Mouse (Mus musculus): Measurements from ENCODE around the gene Rbfox1. TPM values are rescaled to one million over a fixed set of nuclear protein-coding genes. Genes with fewer than 3 reads are reported as not detected.

Rbfox1 gene
- polyA plus RNA-seq, 1 experiment from 2014 or later = 125 TPM

GRCm38 (mm10) chr16:7089475-7089874, 1204.3 kb downstream of the Rbfox1 start:
- ATAC-seq (ENCODE audit: low FRiP score, low TSS enrichment) (no peak), DNase-seq (no peak)
- Histone ChIP-seq H3K4me2 (ENCODE audit: low read length) (no peak overlapping the region), H3K9me3 (ENCODE audit: control insufficient read depth, low read length) (no peaks in the 10 kb centered on the region), H3K4me3 (replicated peaks; ENCODE audit: low read depth, low read length) (no peak overlapping the region), H3K27me3 (ENCODE audit: control insufficient read depth, insufficient read depth, low read length) (no peaks in the 10 kb centered on the region), H3K36me3 (ENCODE audit: control insufficient read depth, insufficient read depth, low read length) (no peaks in the 10 kb centered on the region), H3K27ac (replicated peaks; ENCODE audit: low read depth, low read length) (no peak overlapping the region), H3K4me1 (ENCODE audit: control insufficient read depth, insufficient read depth, low read length) (no peaks in the 10 kb centered on the region), H3K9ac (replicated peaks; ENCODE audit: low read length) (no peak overlapping the region)
- 45% methylated on average over 1 of the region's 1 CpGs for WGBS

- no peak overlapping the region for H3K9ac ChIP-seq (replicated peaks; ENCODE audit: low read length)
- ATAC-seq (ENCODE audit: low FRiP score, low TSS enrichment) (no peak), DNase-seq (no peak)
- no peaks in the 10 kb centered on the region for H3K9me3 ChIP-seq (ENCODE audit: control insufficient read depth, low read length)
- no peak overlapping the region for H3K27ac ChIP-seq (replicated peaks; ENCODE audit: low read depth, low read length)
- no peaks in the 10 kb centered on the region for H3K27me3 ChIP-seq (ENCODE audit: control insufficient read depth, insufficient read depth, low read length)
- no peak overlapping the region for H3K4me3 ChIP-seq (replicated peaks; ENCODE audit: low read depth, low read length)
- no peak overlapping the region for H3K4me2 ChIP-seq (ENCODE audit: low read length)
- H3K4me1 ChIP-seq (ENCODE audit: control insufficient read depth, insufficient read depth, low read length) = no peaks in the 10 kb centered on the region
- no peaks in the 10 kb centered on the region for H3K36me3 ChIP-seq (ENCODE audit: control insufficient read depth, insufficient read depth, low read length)
- WGBS = 95% methylated on average over 6 of the region's 6 CpGs
Measured at GRCm38 (mm10) chr16:7090205-7090604, 1205.0 kb downstream of the Rbfox1 start.

- no peak overlapping the region for H3K27ac ChIP-seq (replicated peaks; ENCODE audit: low read depth, low read length)
- H3K4me2 ChIP-seq (ENCODE audit: low read length) = no peak overlapping the region
- H3K4me1 ChIP-seq (ENCODE audit: control insufficient read depth, insufficient read depth, low read length) = no peaks in the 10 kb centered on the region
- ATAC-seq (ENCODE audit: low FRiP score, low TSS enrichment) (no peak), DNase-seq (no peak)
- no peak overlapping the region for H3K9ac ChIP-seq (replicated peaks; ENCODE audit: low read length)
- H3K36me3 ChIP-seq (ENCODE audit: control insufficient read depth, insufficient read depth, low read length) = no peaks in the 10 kb centered on the region
- H3K27me3 ChIP-seq (ENCODE audit: control insufficient read depth, insufficient read depth, low read length) = no peaks in the 10 kb centered on the region
- WGBS = 88% methylated on average over 4 of the region's 4 CpGs
- H3K4me3 ChIP-seq (replicated peaks; ENCODE audit: low read depth, low read length) = no peak overlapping the region
- no peaks in the 10 kb centered on the region for H3K9me3 ChIP-seq (ENCODE audit: control insufficient read depth, low read length)
Measured at GRCm38 (mm10) chr16:7092811-7093210, 1207.7 kb downstream of the Rbfox1 start.

GRCm38 (mm10) chr16:7093686-7094085, 1208.5 kb downstream of the Rbfox1 start:
- Histone ChIP-seq H3K4me3 (replicated peaks; ENCODE audit: low read depth, low read length) (no peak overlapping the region), H3K9ac (replicated peaks; ENCODE audit: low read length) (no peak overlapping the region), H3K27ac (replicated peaks; ENCODE audit: low read depth, low read length) (no peak overlapping the region), H3K27me3 (ENCODE audit: control insufficient read depth, insufficient read depth, low read length) (no peaks in the 10 kb centered on the region), H3K4me1 (ENCODE audit: control insufficient read depth, insufficient read depth, low read length) (no peaks in the 10 kb centered on the region), H3K36me3 (ENCODE audit: control insufficient read depth, insufficient read depth, low read length) (no peaks in the 10 kb centered on the region), H3K9me3 (ENCODE audit: control insufficient read depth, low read length) (no peaks in the 10 kb centered on the region), H3K4me2 (ENCODE audit: low read length) (no peak overlapping the region)
- DNase-seq (no peak), ATAC-seq (ENCODE audit: low FRiP score, low TSS enrichment) (no peak)
- 88% methylated on average over 3 of the region's 3 CpGs for WGBS

GRCm38 (mm10) chr16:7094181-7094749, 1209.1 kb downstream of the Rbfox1 start:
- ATAC-seq (ENCODE audit: low FRiP score, low TSS enrichment) = no peak
- Histone ChIP-seq H3K27me3 (ENCODE audit: control insufficient read depth, insufficient read depth, low read length) (no peaks in the 10 kb centered on the region), H3K4me1 (ENCODE audit: control insufficient read depth, insufficient read depth, low read length) (no peaks in the 10 kb centered on the region), H3K9ac (replicated peaks; ENCODE audit: low read length) (no peak overlapping the region), H3K9me3 (ENCODE audit: control insufficient read depth, low read length) (no peaks in the 10 kb centered on the region), H3K36me3 (ENCODE audit: control insufficient read depth, insufficient read depth, low read length) (no peaks in the 10 kb centered on the region), H3K4me2 (ENCODE audit: low read length) (no peak overlapping the region), H3K4me3 (replicated peaks; ENCODE audit: low read depth, low read length) (no peak overlapping the region), H3K27ac (replicated peaks; ENCODE audit: low read depth, low read length) (no peak overlapping the region)
- DNase-seq = no peak
- 77% methylated on average over 7 of the region's 7 CpGs for WGBS

- no peaks in the 10 kb centered on the region for H3K36me3 ChIP-seq (ENCODE audit: control insufficient read depth, insufficient read depth, low read length)
- no peak for ATAC-seq (ENCODE audit: low FRiP score, low TSS enrichment)
- no peaks in the 10 kb centered on the region for H3K9me3 ChIP-seq (ENCODE audit: control insufficient read depth, low read length)
- no peak overlapping the region for H3K4me2 ChIP-seq (ENCODE audit: low read length)
- H3K4me1 ChIP-seq (ENCODE audit: control insufficient read depth, insufficient read depth, low read length) = no peaks in the 10 kb centered on the region
- no peak overlapping the region for H3K4me3 ChIP-seq (replicated peaks; ENCODE audit: low read depth, low read length)
- no peak overlapping the region for H3K27ac ChIP-seq (replicated peaks; ENCODE audit: low read depth, low read length)
- H3K9ac ChIP-seq (replicated peaks; ENCODE audit: low read length) = no peak overlapping the region
- DNase-seq = no peak
- WGBS = 81% methylated on average over 2 of the region's 2 CpGs
- H3K27me3 ChIP-seq (ENCODE audit: control insufficient read depth, insufficient read depth, low read length) = no peaks in the 10 kb centered on the region
Measured at GRCm38 (mm10) chr16:7097071-7097470, 1211.9 kb downstream of the Rbfox1 start.

GRCm38 (mm10) chr16:7097951-7098710, 1213.0 kb downstream of the Rbfox1 start:
- DNase-seq = no peak
- no peak overlapping the region for H3K4me2 ChIP-seq (ENCODE audit: low read length)
- H3K9me3 ChIP-seq (ENCODE audit: control insufficient read depth, low read length) = no peaks in the 10 kb centered on the region
- WGBS = 89% methylated on average over 8 of the region's 8 CpGs
- no peaks in the 10 kb centered on the region for H3K27me3 ChIP-seq (ENCODE audit: control insufficient read depth, insufficient read depth, low read length)
- H3K36me3 ChIP-seq (ENCODE audit: control insufficient read depth, insufficient read depth, low read length) = no peaks in the 10 kb centered on the region
- H3K4me1 ChIP-seq (ENCODE audit: control insufficient read depth, insufficient read depth, low read length) = no peaks in the 10 kb centered on the region
- no peak for ATAC-seq (ENCODE audit: low FRiP score, low TSS enrichment)
- H3K9ac ChIP-seq (replicated peaks; ENCODE audit: low read length) = no peak overlapping the region
- no peak overlapping the region for H3K27ac ChIP-seq (replicated peaks; ENCODE audit: low read depth, low read length)
- H3K4me3 ChIP-seq (replicated peaks; ENCODE audit: low read depth, low read length) = no peak overlapping the region

GRCm38 (mm10) chr16:7099506-7100300, 1214.5 kb downstream of the Rbfox1 start:
- Histone ChIP-seq H3K4me2 (ENCODE audit: low read length) (no peak overlapping the region), H3K9ac (replicated peaks; ENCODE audit: low read length) (no peak overlapping the region), H3K4me1 (ENCODE audit: control insufficient read depth, insufficient read depth, low read length) (no peaks in the 10 kb centered on the region), H3K27ac (replicated peaks; ENCODE audit: low read depth, low read length) (no peak overlapping the region), H3K27me3 (ENCODE audit: control insufficient read depth, insufficient read depth, low read length) (no peaks in the 10 kb centered on the region), H3K9me3 (ENCODE audit: control insufficient read depth, low read length) (no peaks in the 10 kb centered on the region), H3K4me3 (replicated peaks; ENCODE audit: low read depth, low read length) (no peak overlapping the region), H3K36me3 (ENCODE audit: control insufficient read depth, insufficient read depth, low read length) (no peaks in the 10 kb centered on the region)
- 87% methylated on average over 11 of the region's 11 CpGs for WGBS
- DNase-seq (no peak), ATAC-seq (ENCODE audit: low FRiP score, low TSS enrichment) (no peak)

Measured in midbrain, embryonic 14.5 days (tissue).